Mouse (Mus musculus): ENCODE data around the gene Fbxo46. TPM values are rescaled to one million over a fixed set of nuclear protein-coding genes. Genes with fewer than 3 reads are reported as not detected.

Gene Fbxo46
- polyA plus RNA-seq, 1 experiment from 2014 or later: 17.7 TPM

GRCm38 (mm10) chr7:19160115-19160514 is 40.5 kb downstream of the Fbxo46 start:
- Histone ChIP-seq H3K4me1 (replicated peaks) (peaks cover 33% of the 10 kb centered on the region), H3K4me2 (peak overlapping the region; percentile 57), H3K9me3 (no peaks in the 10 kb centered on the region), H3K4me3 (peak overlapping the region; percentile 37), H3K27ac (replicated peaks) (no peak overlapping the region), H3K9ac (peak overlapping the region; percentile 56), H3K36me3 (peaks cover 10% of the 10 kb centered on the region), H3K27me3 (peaks cover 57% of the 10 kb centered on the region)
- peak; percentile 29; the same call in 1 of the 2 replicates for ATAC-seq (ENCODE audit: low read depth)
- WGBS: 2% methylated on average over 20 of the region's 20 CpGs

- H3K4me3 ChIP-seq: no peak overlapping the region
- no peak for ATAC-seq (ENCODE audit: low read depth)
- no peak overlapping the region for H3K9ac ChIP-seq
- H3K27me3 ChIP-seq: peaks cover 66% of the 10 kb centered on the region
- no peak overlapping the region for H3K4me2 ChIP-seq
- no peak overlapping the region for H3K27ac ChIP-seq (replicated peaks)
- peaks cover 34% of the 10 kb centered on the region for H3K4me1 ChIP-seq (replicated peaks)
- no peaks in the 10 kb centered on the region for H3K36me3 ChIP-seq
- no peaks in the 10 kb centered on the region for H3K9me3 ChIP-seq
- 80% methylated on average over 7 of the region's 7 CpGs for WGBS
These were observed 43.3 kb downstream of the Fbxo46 start for GRCm38 (mm10) chr7:19162928-19163327.

DNA sequence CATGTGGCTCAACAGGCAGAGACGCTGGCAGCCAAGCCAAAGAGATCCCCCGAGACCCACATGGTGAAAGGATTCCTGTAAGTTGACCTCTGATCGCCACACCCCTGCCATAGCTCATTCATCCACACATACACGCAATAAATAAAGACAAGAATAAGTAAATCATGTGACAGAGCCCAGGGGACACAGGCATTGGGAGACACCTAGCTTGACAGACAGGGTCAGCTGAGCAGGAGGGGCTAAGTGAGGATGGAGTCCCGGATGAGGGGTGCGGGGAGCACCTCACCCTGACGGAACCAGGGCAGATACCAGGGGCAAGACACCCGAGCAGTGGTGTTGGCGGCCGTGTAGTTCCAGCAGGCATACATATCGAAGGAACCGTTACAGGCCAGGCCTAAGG is 44.1 kb downstream of the Fbxo46 start:
- no peak for ATAC-seq (ENCODE audit: low read depth)
- H3K4me2 ChIP-seq: no peak overlapping the region
- no peak overlapping the region for H3K9ac ChIP-seq
- H3K27me3 ChIP-seq: peaks cover 65% of the 10 kb centered on the region
- H3K9me3 ChIP-seq: no peaks in the 10 kb centered on the region
- no peak overlapping the region for H3K27ac ChIP-seq (replicated peaks)
- WGBS: 27% methylated on average over 12 of the region's 12 CpGs
- H3K4me1 ChIP-seq (replicated peaks): peaks cover 33% of the 10 kb centered on the region
- no peaks in the 10 kb centered on the region for H3K36me3 ChIP-seq
- no peak overlapping the region for H3K4me3 ChIP-seq

DNA sequence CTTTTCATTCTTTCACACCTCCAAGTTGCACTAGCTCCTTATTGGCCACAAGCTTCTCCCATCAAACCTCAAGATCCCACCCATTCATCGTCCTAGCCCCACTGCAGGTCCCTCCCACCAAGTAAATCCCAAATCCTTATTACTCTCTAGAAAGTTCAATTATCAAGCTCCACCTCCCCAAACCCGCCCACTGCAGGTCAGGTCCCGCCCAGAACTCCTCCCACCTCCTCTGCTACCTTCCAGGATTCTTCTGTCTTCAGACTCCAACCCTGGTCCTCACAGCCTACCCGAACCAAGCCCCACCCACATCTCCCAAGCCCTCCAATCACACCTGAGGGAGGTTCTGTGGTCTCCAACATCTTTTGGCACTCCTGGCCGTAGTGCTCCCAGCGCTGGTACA is 44.5 kb downstream of the Fbxo46 start:
- WGBS: 0% methylated on average over 6 of the region's 6 CpGs
- H3K27ac ChIP-seq (replicated peaks): no peak overlapping the region
- H3K4me3 ChIP-seq: no peak overlapping the region
- peaks cover 61% of the 10 kb centered on the region for H3K27me3 ChIP-seq
- H3K4me1 ChIP-seq (replicated peaks): peaks cover 33% of the 10 kb centered on the region
- no peak overlapping the region for H3K4me2 ChIP-seq
- H3K36me3 ChIP-seq: no peaks in the 10 kb centered on the region
- no peaks in the 10 kb centered on the region for H3K9me3 ChIP-seq
- H3K9ac ChIP-seq: 0 out of 2 replicates have a peak overlapping the region, but pooled peaks have one; percentile 22
- ATAC-seq (ENCODE audit: low read depth): no peak

DNA sequence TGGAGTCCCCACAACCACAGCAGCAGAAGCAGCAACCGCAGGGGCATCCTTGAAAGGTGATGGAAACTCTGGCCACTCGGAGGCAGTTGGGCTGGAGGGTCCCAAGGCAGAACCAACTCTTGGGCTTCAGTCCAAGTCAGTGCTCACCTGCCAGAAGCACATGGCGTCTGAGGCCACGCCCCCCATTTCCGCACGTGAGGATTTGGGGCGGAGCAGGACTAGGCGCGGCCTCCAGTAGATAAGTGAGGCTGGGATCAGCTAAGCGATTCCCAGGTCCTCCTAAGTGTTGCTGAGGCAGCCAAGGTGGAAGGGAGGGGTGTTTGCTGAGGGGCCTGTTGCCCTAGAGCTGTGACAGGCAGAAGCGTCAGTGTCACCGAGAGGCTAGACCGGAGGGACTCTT is 45.3 kb downstream of the Fbxo46 start:
- no peak for ATAC-seq (ENCODE audit: low read depth)
- H3K4me2 ChIP-seq: peak overlapping the region; percentile 32
- no peak overlapping the region for H3K27ac ChIP-seq (replicated peaks)
- no peak overlapping the region for H3K9ac ChIP-seq
- peaks cover 28% of the 10 kb centered on the region for H3K4me1 ChIP-seq (replicated peaks)
- no peak overlapping the region; the same call in 1 of the 2 replicates for H3K4me3 ChIP-seq
- no peaks in the 10 kb centered on the region for H3K9me3 ChIP-seq
- H3K27me3 ChIP-seq: peaks cover 53% of the 10 kb centered on the region
- WGBS: 3% methylated on average over 13 of the region's 13 CpGs
- H3K36me3 ChIP-seq: no peaks in the 10 kb centered on the region

GRCm38 (mm10) chr7:19165656-19166423 is 46.2 kb downstream of the Fbxo46 start, which contains the start of gene Gipr:
Gipr (minus strand) TSS chr7:19166127.
- H3K9me3 ChIP-seq: no peaks in the 10 kb centered on the region
- H3K4me3 ChIP-seq: peak within 1 kb of the TSS; percentile 6; the same call in 1 of the 2 replicates
- H3K4me1 ChIP-seq (replicated peaks): peaks cover 27% of the 10 kb centered on the region
- H3K4me2 ChIP-seq: peak within 1 kb of the TSS; percentile 36
- no peaks in the 10 kb centered on the region for H3K36me3 ChIP-seq
- H3K9ac ChIP-seq: peak within 1 kb of the TSS; percentile 49
- H3K27ac ChIP-seq (replicated peaks): no peak within 1 kb of the TSS
- WGBS: 11% methylated on average over 14 of the region's 14 CpGs
- H3K27me3 ChIP-seq: peaks cover 48% of the 10 kb centered on the region
- ATAC-seq (ENCODE audit: low read depth): peak; percentile 23; the same call in 1 of the 2 replicates

DNA sequence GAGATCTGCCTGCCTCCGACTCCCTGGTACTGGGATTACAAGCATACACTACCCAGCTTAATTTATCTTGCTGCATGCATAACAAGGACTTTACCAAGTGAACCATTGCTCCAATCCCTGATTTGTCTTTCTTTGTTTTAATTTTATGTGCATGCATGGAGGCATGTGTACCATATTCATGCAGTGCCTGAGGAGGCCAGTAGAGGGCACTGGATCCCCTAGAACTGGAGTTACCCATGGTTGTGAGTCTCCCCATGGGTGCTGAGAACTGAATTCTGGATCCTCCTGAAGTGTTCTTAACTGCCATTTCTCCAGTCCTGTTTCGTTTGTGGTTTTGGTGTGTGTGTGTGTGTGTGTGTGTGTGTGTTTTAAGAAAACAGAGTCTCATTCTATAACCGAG is 47.3 kb downstream of the Fbxo46 start:
- H3K9me3 ChIP-seq: no peaks in the 10 kb centered on the region
- no peak overlapping the region for H3K27ac ChIP-seq (replicated peaks)
- H3K36me3 ChIP-seq: no peaks in the 10 kb centered on the region
- H3K4me3 ChIP-seq: no peak overlapping the region
- H3K9ac ChIP-seq: no peak overlapping the region
- H3K27me3 ChIP-seq: peaks cover 43% of the 10 kb centered on the region
- H3K4me2 ChIP-seq: no peak overlapping the region
- H3K4me1 ChIP-seq (replicated peaks): peaks cover 32% of the 10 kb centered on the region
- ATAC-seq (ENCODE audit: low read depth): no peak
- 85% methylated on average over 3 of the region's 3 CpGs for WGBS

GRCm38 (mm10) chr7:19169506-19169905 is 49.8 kb downstream of the Fbxo46 start:
- Histone ChIP-seq H3K9me3 (no peaks in the 10 kb centered on the region), H3K9ac (no peak overlapping the region), H3K4me2 (no peak overlapping the region), H3K27me3 (peaks cover 27% of the 10 kb centered on the region), H3K4me1 (replicated peaks) (peaks cover 43% of the 10 kb centered on the region), H3K36me3 (no peaks in the 10 kb centered on the region), H3K4me3 (no peak overlapping the region), H3K27ac (replicated peaks) (no peak overlapping the region)
- no peak for ATAC-seq (ENCODE audit: low read depth)
- WGBS: 59% methylated on average over 10 of the region's 10 CpGs

GRCm38 (mm10) chr7:19170142-19170541 is 50.5 kb downstream of the Fbxo46 start:
- WGBS: 60% methylated on average over 8 of the region's 8 CpGs
- Histone ChIP-seq H3K4me1 (replicated peaks) (peaks cover 37% of the 10 kb centered on the region), H3K4me2 (no peak overlapping the region), H3K27ac (replicated peaks) (peak overlapping the region; percentile 23; the same call in 1 of the 2 replicates), H3K36me3 (no peaks in the 10 kb centered on the region), H3K9me3 (no peaks in the 10 kb centered on the region), H3K9ac (no peak overlapping the region), H3K4me3 (no peak overlapping the region), H3K27me3 (peaks cover 24% of the 10 kb centered on the region)
- ATAC-seq (ENCODE audit: low read depth): no peak

DNA sequence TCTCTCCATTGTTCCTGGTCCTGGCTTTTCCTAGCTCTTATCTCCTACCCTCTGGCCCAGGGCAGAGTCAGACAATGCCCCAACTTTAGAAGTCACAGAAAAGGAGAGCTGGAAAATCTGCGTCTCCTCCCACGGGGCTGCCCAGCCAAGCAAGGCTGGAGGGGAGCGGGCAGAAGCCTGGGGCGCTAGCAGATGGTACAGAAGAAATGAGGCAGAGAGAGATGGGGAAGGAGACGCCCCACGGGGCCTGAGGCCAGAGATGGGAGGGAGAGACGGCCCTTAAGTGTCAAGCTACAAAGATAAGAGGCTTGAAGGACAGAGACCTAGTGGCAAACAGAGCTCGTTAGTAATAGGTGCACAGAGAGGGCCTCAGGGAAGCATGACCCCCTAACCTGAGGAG is 52.2 kb downstream of the Fbxo46 start:
- ATAC-seq (ENCODE audit: low read depth): no peak
- Histone ChIP-seq H3K4me3 (no peak overlapping the region), H3K36me3 (no peaks in the 10 kb centered on the region), H3K27me3 (peaks cover 20% of the 10 kb centered on the region), H3K4me2 (no peak overlapping the region), H3K9ac (peak overlapping the region; percentile 4; the same call in 1 of the 2 replicates), H3K4me1 (replicated peaks) (peaks cover 29% of the 10 kb centered on the region), H3K9me3 (no peaks in the 10 kb centered on the region), H3K27ac (replicated peaks) (peak overlapping the region; percentile 46)
- 45% methylated on average over 8 of the region's 8 CpGs for WGBS

DNA sequence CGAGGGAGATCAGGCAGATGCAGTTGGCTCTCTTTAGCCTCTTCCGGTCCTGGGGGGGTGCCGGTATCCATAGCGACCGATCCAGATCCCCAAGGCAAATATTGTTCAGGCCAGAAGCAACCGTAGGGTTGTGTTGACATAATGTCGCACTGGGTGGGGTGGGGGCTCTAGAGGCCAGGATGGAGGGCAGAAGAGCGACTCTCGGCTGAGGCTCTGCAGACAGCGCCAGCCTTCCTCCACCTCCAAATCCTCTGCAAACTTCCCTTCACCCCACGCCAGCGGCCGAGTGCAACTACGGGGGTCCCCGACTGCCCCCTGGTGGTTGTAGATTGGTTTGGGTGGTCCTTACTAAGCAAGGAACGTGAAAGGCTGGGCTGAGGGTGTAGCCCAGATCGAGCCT is 53.2 kb downstream of the Fbxo46 start:
- peaks cover 39% of the 10 kb centered on the region for H3K4me1 ChIP-seq (replicated peaks)
- H3K27me3 ChIP-seq: peaks cover 30% of the 10 kb centered on the region
- peak overlapping the region; percentile 28; the same call in 1 of the 2 replicates for H3K9ac ChIP-seq
- H3K4me3 ChIP-seq: peak overlapping the region; percentile 30
- WGBS: 3% methylated on average over 17 of the region's 17 CpGs
- H3K9me3 ChIP-seq: no peaks in the 10 kb centered on the region
- peak overlapping the region; percentile 46; the same call in 1 of the 2 replicates for H3K27ac ChIP-seq (replicated peaks)
- H3K36me3 ChIP-seq: no peaks in the 10 kb centered on the region
- peak overlapping the region; percentile 52 for H3K4me2 ChIP-seq
- no peak for ATAC-seq (ENCODE audit: low read depth)

DNA sequence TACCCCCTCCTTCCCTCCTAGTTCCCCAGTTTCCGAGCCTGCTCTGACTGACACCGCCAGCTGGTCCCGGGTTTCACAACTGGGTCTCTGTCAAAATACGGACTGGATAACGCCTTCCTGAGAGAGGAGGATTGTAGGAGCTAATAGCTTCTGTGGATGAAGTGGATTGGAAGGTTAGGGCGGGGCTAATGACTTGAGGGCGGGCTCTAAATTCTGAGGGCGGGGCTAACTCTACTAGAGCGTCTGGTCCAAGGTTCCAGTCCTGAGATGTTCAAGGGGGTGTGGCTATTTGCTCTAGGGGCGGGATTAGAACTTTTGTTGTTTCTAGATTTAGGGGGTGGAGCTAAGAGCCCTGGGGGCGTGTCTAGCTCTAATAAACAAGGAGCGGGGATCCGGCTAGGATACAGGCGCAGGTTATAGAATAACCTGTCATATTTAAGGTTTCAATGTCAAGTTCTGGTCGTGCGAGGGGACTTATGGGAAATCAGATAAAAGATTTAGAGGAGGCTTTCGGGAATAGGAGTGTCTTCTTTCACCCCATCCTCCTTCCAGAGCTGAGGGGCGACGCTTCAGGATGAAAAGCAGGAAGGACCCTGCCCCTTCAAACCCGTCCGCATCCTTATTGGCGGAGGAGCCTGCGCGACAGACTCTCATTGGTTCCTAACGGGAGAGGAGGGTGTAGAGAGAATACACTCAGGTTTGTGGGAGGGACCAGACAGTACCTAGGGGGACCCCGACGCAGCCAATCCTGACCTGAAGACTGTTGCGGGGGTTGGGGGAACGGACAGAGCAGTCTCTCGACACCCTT is 56.3 kb downstream of the Fbxo46 start, which contains the start of gene Eml2:
Gene Eml2, plus strand, starts transcription at position 714 of the 808 bp plus-strand sequence.
- Histone ChIP-seq H3K4me1 (replicated peaks) (peaks cover 54% of the 10 kb centered on the region), H3K4me3 (peak within 1 kb of the TSS; percentile 67), H3K27me3 (peaks cover 54% of the 10 kb centered on the region), H3K4me2 (peak within 1 kb of the TSS; percentile 68), H3K9me3 (no peaks in the 10 kb centered on the region), H3K27ac (replicated peaks) (peak within 1 kb of the TSS; percentile 85), H3K9ac (peak within 1 kb of the TSS; percentile 85), H3K36me3 (no peaks in the 10 kb centered on the region)
- ATAC-seq (ENCODE audit: low read depth): peak; percentile 94
- under 1% methylated on average over 30 of the region's 30 CpGs for WGBS
